Mouse (Mus musculus) adrenal gland, adult 8-10 months (tissue): ENCODE measurements at regions not wholly inside any gene's neighbourhood (a gene's known extent, or its start where the extent isn't known, plus 50 kb on each side); places are given as distances from the start of the nearest gene placed in this dataset.

Source experiments
- DNase-seq: peaks from one replicate; pipeline ENCODE4 v3.0.0; 2022

DNA sequence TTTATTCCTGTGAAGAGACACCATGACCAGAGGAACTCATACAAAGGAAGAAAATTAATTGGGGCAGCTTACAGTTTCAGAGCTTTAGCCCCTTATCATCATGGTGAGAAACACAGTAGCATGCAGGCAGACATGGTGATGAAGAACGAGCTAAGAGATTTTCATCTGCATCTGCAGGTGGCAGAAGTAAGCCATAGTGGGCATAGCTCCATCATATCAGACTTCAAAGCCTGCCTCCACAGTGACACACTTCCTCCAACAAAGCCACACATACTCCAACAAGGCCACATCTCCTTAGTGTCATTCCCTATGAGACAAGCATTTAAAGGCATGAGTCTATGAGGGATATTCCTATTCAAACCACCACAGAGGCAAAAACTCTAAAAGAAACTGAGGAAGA lies 800.7 kb upstream of the Pcdh9 start:
- peak; percentile 5 for DNase-seq

GRCm38 (mm10) chr14:94677716-94678115 lies 787.2 kb upstream of the Pcdh9 start:
- DNase-seq = no peak

DNA sequence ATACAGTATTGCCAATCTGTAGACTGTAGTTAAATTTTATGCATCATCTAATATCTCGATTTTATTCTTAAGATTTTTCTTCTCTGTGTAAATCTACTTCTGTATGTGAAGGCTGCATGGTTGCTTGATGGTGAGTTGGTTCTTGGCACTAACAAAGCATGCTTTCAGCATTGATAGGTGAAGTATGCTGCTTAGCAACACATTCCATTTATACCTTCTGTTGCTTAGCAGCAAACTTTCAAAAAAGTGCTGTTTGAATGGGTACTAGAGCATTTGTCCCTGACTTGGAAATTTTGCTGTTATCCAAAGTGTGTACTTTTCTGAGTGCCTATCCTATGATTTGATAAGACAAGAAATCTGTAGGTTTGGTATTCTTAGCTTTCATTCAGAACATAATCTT lies 763.1 kb upstream of the Pcdh9 start:
- DNase-seq = no peak

- DNase-seq = no peak
Measured at GRCm38 (mm10) chr14:94615006-94615405, 724.5 kb upstream of the Pcdh9 start.
